Mouse (Mus musculus): ENCODE measurements around the gene Dok1. TPM values are rescaled to one million over a fixed set of nuclear protein-coding genes. Genes with fewer than 3 reads are reported as not detected.
A peak's percentile ranks its signal among the peaks of the same experiment; 100 is the strongest.

Gene Dok1
- polyA plus RNA-seq, 1 experiment from 2014 or later: 8.8 TPM

- H3K4me3 ChIP-seq: peak overlapping the region; percentile 44
- peak overlapping the region; percentile 76 for H3K27ac ChIP-seq (replicated peaks)
- peaks cover 32% of the 10 kb centered on the region for H3K4me1 ChIP-seq
- no peaks in the 10 kb centered on the region for H3K9me3 ChIP-seq (replicated peaks)
- DNase-seq (ENCODE audit: low spot score): peak; percentile 91
- 8% methylated on average over 24 of the region's 24 CpGs for WGBS
- peaks cover 47% of the 10 kb centered on the region for H3K27me3 ChIP-seq (ENCODE audit: low read depth, poor library complexity, severe bottlenecking)
- H3K36me3 ChIP-seq: no peaks in the 10 kb centered on the region
Measured at GRCm38 (mm10) chr6:83038496-83039012, 5.3 kb upstream of the Dok1 start.

GRCm38 (mm10) chr6:83037188-83037587 lies 3.9 kb upstream of the Dok1 start:
- H3K4me1 ChIP-seq: peaks cover 44% of the 10 kb centered on the region
- no peaks in the 10 kb centered on the region for H3K36me3 ChIP-seq
- H3K27ac ChIP-seq (replicated peaks): no peak overlapping the region
- H3K9me3 ChIP-seq (replicated peaks): no peaks in the 10 kb centered on the region
- WGBS: 80% methylated on average over 8 of the region's 8 CpGs
- peaks cover 55% of the 10 kb centered on the region for H3K27me3 ChIP-seq (ENCODE audit: low read depth, poor library complexity, severe bottlenecking)
- no peak overlapping the region for H3K4me3 ChIP-seq
- no peak for DNase-seq (ENCODE audit: low spot score)

GRCm38 (mm10) chr6:83034463-83035055 lies 1.3 kb upstream of the Dok1 start:
- peaks cover 81% of the 10 kb centered on the region for H3K27me3 ChIP-seq (ENCODE audit: low read depth, poor library complexity, severe bottlenecking)
- peak overlapping the region; percentile 84 for H3K27ac ChIP-seq (replicated peaks)
- WGBS: 20% methylated on average over 5 of the region's 5 CpGs

GRCm38 (mm10) chr6:83032769-83033191 lies 491 bp downstream of the Dok1 start:
- WGBS: 0% methylated on average over 31 of the region's 31 CpGs
- H3K4me1 ChIP-seq: peaks cover 51% of the 10 kb centered on the region
- 0 out of 2 replicates have a peak, but pooled peaks cover 5% of the 10 kb centered on the region for H3K36me3 ChIP-seq
- peak overlapping the region; percentile 60 for H3K4me3 ChIP-seq
- H3K27me3 ChIP-seq (ENCODE audit: low read depth, poor library complexity, severe bottlenecking): peaks cover 93% of the 10 kb centered on the region
- DNase-seq (ENCODE audit: low spot score): peak; percentile 68
- H3K27ac ChIP-seq (replicated peaks): peak overlapping the region; percentile 84
- no peaks in the 10 kb centered on the region for H3K9me3 ChIP-seq (replicated peaks)

More at GRCm38 (mm10) chr6:83034463-83035055, 1.3 kb upstream of the Dok1 start:
- 0 out of 2 replicates have a peak, but pooled peaks cover 5% of the 10 kb centered on the region for H3K36me3 ChIP-seq
- peak overlapping the region; percentile 60 for H3K4me3 ChIP-seq
- no peaks in the 10 kb centered on the region for H3K9me3 ChIP-seq (replicated peaks)
- peaks cover 59% of the 10 kb centered on the region for H3K4me1 ChIP-seq
- DNase-seq (ENCODE audit: low spot score): no peak

GRCm38 (mm10) chr6:83031921-83032590 lies 1.2 kb downstream of the Dok1 start:
- WGBS: 12% methylated on average over 18 of the region's 18 CpGs

GRCm38 (mm10) chr6:83031111-83031510 lies 2.2 kb downstream of the Dok1 start:
- Histone ChIP-seq H3K27ac (replicated peaks) (no peak overlapping the region), H3K9me3 (replicated peaks) (no peaks in the 10 kb centered on the region), H3K27me3 (ENCODE audit: low read depth, poor library complexity, severe bottlenecking) (peaks cover 84% of the 10 kb centered on the region), H3K4me3 (no peak overlapping the region), H3K36me3 (0 out of 2 replicates have a peak, but pooled peaks cover 5% of the 10 kb centered on the region), H3K4me1 (peaks cover 51% of the 10 kb centered on the region)
- no peak for DNase-seq (ENCODE audit: low spot score)
- WGBS: 61% methylated on average over 7 of the region's 7 CpGs

More at GRCm38 (mm10) chr6:83031921-83032590, 1.2 kb downstream of the Dok1 start:
- 0 out of 2 replicates have a peak, but pooled peaks cover 5% of the 10 kb centered on the region for H3K36me3 ChIP-seq
- H3K27me3 ChIP-seq (ENCODE audit: low read depth, poor library complexity, severe bottlenecking): peaks cover 92% of the 10 kb centered on the region
- no peak for DNase-seq (ENCODE audit: low spot score)
- peaks cover 51% of the 10 kb centered on the region for H3K4me1 ChIP-seq
- H3K4me3 ChIP-seq: peak overlapping the region; percentile 60
- peak overlapping the region; percentile 84; the same call in 1 of the 2 replicates for H3K27ac ChIP-seq (replicated peaks)
- no peaks in the 10 kb centered on the region for H3K9me3 ChIP-seq (replicated peaks)

GRCm38 (mm10) chr6:83029777-83030176 lies 3.5 kb downstream of the Dok1 start:
- 11% methylated on average over 10 of the region's 10 CpGs for WGBS
- Histone ChIP-seq H3K4me3 (no peak overlapping the region), H3K36me3 (0 out of 2 replicates have a peak, but pooled peaks cover 5% of the 10 kb centered on the region), H3K4me1 (peaks cover 42% of the 10 kb centered on the region), H3K27me3 (ENCODE audit: low read depth, poor library complexity, severe bottlenecking) (peaks cover 71% of the 10 kb centered on the region), H3K27ac (replicated peaks) (no peak overlapping the region), H3K9me3 (replicated peaks) (no peaks in the 10 kb centered on the region)
- DNase-seq (ENCODE audit: low spot score): no peak

- Histone ChIP-seq H3K9me3 (replicated peaks) (no peaks in the 10 kb centered on the region), H3K36me3 (0 out of 2 replicates have a peak, but pooled peaks cover 5% of the 10 kb centered on the region), H3K4me1 (peaks cover 23% of the 10 kb centered on the region), H3K4me3 (no peak overlapping the region), H3K27me3 (ENCODE audit: low read depth, poor library complexity, severe bottlenecking) (peaks cover 57% of the 10 kb centered on the region), H3K27ac (replicated peaks) (no peak overlapping the region)
- 66% methylated on average over 7 of the region's 9 CpGs for WGBS
- no peak for DNase-seq (ENCODE audit: low spot score)
Measured at GRCm38 (mm10) chr6:83027706-83028105, 5.6 kb downstream of the Dok1 start.

- 80% methylated on average over 8 of the region's 8 CpGs for WGBS
- 0 out of 2 replicates have a peak, but pooled peaks cover 5% of the 10 kb centered on the region for H3K36me3 ChIP-seq
- H3K4me1 ChIP-seq: peaks cover 19% of the 10 kb centered on the region
- H3K27ac ChIP-seq (replicated peaks): no peak overlapping the region
- no peak for DNase-seq (ENCODE audit: low spot score)
- H3K4me3 ChIP-seq: no peak overlapping the region
- peaks cover 53% of the 10 kb centered on the region for H3K27me3 ChIP-seq (ENCODE audit: low read depth, poor library complexity, severe bottlenecking)
- H3K9me3 ChIP-seq (replicated peaks): no peaks in the 10 kb centered on the region
Measured at GRCm38 (mm10) chr6:83027293-83027692, 6.0 kb downstream of the Dok1 start.

- H3K4me3 ChIP-seq: no peak overlapping the region
- no peak for DNase-seq (ENCODE audit: low spot score)
- H3K36me3 ChIP-seq: no peaks in the 10 kb centered on the region
- H3K27me3 ChIP-seq (ENCODE audit: low read depth, poor library complexity, severe bottlenecking): peaks cover 32% of the 10 kb centered on the region
- H3K4me1 ChIP-seq: peaks cover 9% of the 10 kb centered on the region
- no peaks in the 10 kb centered on the region for H3K9me3 ChIP-seq (replicated peaks)
- H3K27ac ChIP-seq (replicated peaks): no peak overlapping the region
- 91% methylated on average over 4 of the region's 4 CpGs for WGBS
Measured at GRCm38 (mm10) chr6:83025221-83025620, 8.1 kb downstream of the Dok1 start.

GRCm38 (mm10) chr6:83024421-83024820 lies 8.8 kb downstream of the Dok1 start:
- Histone ChIP-seq H3K27me3 (ENCODE audit: low read depth, poor library complexity, severe bottlenecking) (peaks cover 24% of the 10 kb centered on the region), H3K4me3 (no peak overlapping the region), H3K27ac (replicated peaks) (no peak overlapping the region), H3K36me3 (no peaks in the 10 kb centered on the region), H3K4me1 (peaks cover under 1% of the 10 kb centered on the region; the same call in 1 of the 2 replicates), H3K9me3 (replicated peaks) (no peaks in the 10 kb centered on the region)
- WGBS: 77% methylated on average over 4 of the region's 4 CpGs
- no peak for DNase-seq (ENCODE audit: low spot score)

GRCm38 (mm10) chr6:83023786-83024185 lies 9.5 kb downstream of the Dok1 start:
- no peak overlapping the region for H3K27ac ChIP-seq (replicated peaks)
- DNase-seq (ENCODE audit: low spot score): no peak
- H3K27me3 ChIP-seq (ENCODE audit: low read depth, poor library complexity, severe bottlenecking): peaks cover 18% of the 10 kb centered on the region
- 88% methylated on average over 2 of the region's 2 CpGs for WGBS
- H3K36me3 ChIP-seq: no peaks in the 10 kb centered on the region
- no peaks in the 10 kb centered on the region for H3K9me3 ChIP-seq (replicated peaks)
- H3K4me3 ChIP-seq: no peak overlapping the region
- no peaks in the 10 kb centered on the region for H3K4me1 ChIP-seq

- Histone ChIP-seq H3K27ac (replicated peaks) (no peak overlapping the region), H3K4me3 (no peak overlapping the region), H3K4me1 (no peaks in the 10 kb centered on the region), H3K36me3 (no peaks in the 10 kb centered on the region), H3K27me3 (ENCODE audit: low read depth, poor library complexity, severe bottlenecking) (peaks cover 10% of the 10 kb centered on the region), H3K9me3 (replicated peaks) (no peaks in the 10 kb centered on the region)
- DNase-seq (ENCODE audit: low spot score): no peak
- WGBS: 87% methylated on average over 9 of the region's 9 CpGs
Measured at GRCm38 (mm10) chr6:83023008-83023407, 10.3 kb downstream of the Dok1 start.
